Mouse (Mus musculus): ENCODE results near the gene Rdx.
"Not testable (repeated sequence)": the region's sequence is repeated elsewhere in the genome, so short reads cannot be mapped to it uniquely, and the experiment has no call there.

The Rdx gene

GRCm38 (mm10) chr9:52055313-52055712 is 8.3 kb downstream of the Rdx start:
- no peak for DNase-seq (ENCODE audit: low spot score in 2 of 2)

- no peak for DNase-seq (ENCODE audit: low spot score in 2 of 2)
Observed at GRCm38 (mm10) chr9:52059788-52060187, 12.8 kb downstream of the Rdx start.

- no peak for DNase-seq (ENCODE audit: low spot score in 2 of 2)
Observed at GRCm38 (mm10) chr9:52070052-52070451, 23.1 kb downstream of the Rdx start.

- not testable (repeated sequence) for DNase-seq (ENCODE audit: low spot score in 2 of 2)
Observed at GRCm38 (mm10) chr9:52071352-52071751, 24.4 kb downstream of the Rdx start.

- no peak for DNase-seq (ENCODE audit: low spot score in 2 of 2)
Observed at GRCm38 (mm10) chr9:52072202-52072601, 25.2 kb downstream of the Rdx start.

DNA sequence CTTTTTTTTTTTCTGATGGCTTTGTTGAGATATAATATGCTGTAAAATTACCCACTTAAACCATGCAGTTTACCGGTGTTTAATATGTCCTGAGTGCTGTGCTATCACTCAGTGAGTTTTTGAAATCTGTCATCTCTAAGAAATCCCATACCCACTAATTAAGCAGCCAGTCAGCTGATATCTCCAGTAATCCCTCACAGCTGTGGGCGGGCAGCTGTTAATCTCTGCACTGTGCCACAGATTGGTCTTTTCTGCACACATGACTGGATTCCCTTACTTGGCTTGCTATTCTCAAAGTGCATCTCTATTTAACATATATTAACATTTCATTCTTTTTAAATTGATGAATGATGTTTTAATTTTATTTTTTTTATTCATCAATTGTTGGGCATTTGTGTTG is 29.1 kb downstream of the Rdx start:
- DNase-seq (ENCODE audit: low spot score in 2 of 2) = no peak

- DNase-seq (ENCODE audit: low spot score in 2 of 2) = no peak
Observed at GRCm38 (mm10) chr9:52077692-52078091, 30.7 kb downstream of the Rdx start.

DNA sequence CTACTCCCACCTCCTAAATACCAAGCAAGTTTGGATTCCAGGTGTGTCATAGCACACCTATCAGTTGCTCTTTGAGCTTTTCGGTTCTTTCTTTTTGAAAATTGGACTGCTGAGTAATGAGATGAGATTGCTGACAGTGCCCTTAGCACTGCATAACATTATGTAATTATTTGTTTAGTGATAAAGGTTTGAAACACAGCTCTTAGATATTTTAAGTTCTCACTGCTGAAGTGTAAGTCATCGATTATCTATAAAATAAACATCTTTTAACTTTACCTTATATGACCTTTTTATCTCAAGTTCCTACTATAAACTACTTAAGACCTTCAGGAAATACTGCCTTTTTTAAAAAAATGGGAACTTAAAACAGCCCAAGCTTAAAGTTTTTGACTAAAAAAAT is 35.0 kb downstream of the Rdx start:
- DNase-seq (ENCODE audit: low spot score in 2 of 2) = no peak

DNA sequence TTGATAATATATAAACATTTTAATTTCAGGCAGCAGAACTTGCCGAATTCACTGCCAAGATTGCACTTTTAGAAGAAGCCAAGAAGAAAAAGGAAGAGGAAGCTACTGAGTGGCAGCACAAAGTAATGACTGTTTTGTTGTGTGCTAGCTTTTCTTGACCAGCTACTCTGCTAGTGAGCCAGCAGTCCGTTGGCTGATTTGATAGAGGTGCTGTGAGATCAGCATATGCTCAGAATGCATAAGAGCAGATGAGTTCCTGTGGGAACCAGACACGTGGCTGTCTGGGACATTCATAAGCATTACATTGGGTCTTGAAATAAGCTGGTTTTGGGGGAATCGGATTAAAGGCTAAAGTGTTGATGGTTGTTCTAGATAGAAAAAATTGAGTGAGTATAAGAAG is 35.4 kb downstream of the Rdx start:
- DNase-seq (ENCODE audit: low spot score in 2 of 2) = no peak

DNA sequence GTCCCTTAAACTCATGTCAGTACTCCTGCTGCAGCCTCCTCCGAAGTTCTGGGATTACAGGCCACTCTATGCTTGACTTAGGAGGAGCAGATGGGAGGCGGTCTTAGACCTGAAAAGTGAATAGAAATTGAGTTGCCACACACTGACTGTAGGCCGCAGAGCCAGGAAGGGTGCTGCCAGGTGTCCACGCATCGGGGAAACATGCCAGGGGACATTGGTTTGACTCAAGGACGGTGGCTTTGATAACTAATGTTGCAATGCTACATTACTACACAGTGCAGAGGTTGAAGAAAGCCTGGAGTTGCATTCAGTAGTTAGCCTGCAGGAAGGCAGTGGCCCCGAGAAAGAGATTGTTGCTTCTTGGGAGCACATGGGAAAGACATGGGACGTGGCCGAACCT is 44.8 kb downstream of the Rdx start:
- DNase-seq (ENCODE audit: low spot score in 2 of 2) = no peak

GRCm38 (mm10) chr9:52092311-52092710 is 45.3 kb downstream of the Rdx start:
- DNase-seq (ENCODE audit: low spot score in 2 of 2) = no peak

DNA sequence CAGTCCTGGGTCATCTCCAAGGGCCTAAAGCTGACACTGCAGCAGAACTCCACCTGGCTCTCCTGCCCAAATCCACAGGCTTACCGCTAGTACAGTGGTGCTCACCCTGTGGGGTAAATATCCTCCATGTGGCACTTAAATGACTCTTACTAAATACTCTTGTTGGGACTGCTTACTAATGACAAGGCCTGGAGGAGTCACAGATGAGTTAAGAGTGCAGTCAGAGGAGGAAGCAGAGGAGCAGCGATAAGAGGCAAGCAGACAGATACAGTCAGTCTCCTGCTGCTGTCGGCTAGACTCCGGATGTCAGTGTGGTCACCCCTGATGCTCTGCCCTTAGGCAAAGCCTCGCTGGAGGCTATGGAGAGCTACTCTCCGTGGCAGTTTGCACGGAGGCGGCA is 46.1 kb downstream of the Rdx start:
- no peak for DNase-seq (ENCODE audit: low spot score in 2 of 2)

DNA sequence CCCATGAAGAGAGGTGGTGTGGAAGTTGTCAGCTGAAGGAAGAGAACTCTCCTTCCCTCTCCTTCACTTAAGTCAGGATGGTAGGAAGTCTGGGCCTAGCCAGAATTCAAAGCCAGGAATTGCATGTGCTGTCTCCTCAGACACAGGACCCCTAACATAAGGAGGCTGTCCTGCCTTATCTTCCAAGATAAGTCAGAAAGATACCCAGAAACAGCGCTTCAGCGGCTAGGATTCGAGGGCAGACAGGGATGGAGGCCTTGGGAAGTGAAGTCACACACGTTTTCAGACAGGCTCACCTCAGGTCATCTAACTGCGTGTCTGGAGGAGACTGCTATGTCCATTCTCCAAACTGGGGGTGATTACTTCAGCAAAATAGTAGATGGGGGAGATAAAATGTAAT is 47.0 kb downstream of the Rdx start:
- DNase-seq (ENCODE audit: low spot score in 2 of 2) = no peak

GRCm38 (mm10) chr9:52094471-52094980 is 47.6 kb downstream of the Rdx start:
- DNase-seq (ENCODE audit: low spot score in 2 of 2) = no peak

GRCm38 (mm10) chr9:52095666-52096065 is 48.7 kb downstream of the Rdx start:
- no peak for DNase-seq (ENCODE audit: low spot score in 2 of 2)

GRCm38 (mm10) chr9:52097386-52097785 is 50.4 kb downstream of the Rdx start:
- DNase-seq (ENCODE audit: low spot score in 2 of 2) = no peak

GRCm38 (mm10) chr9:52098600-52098999 is 51.6 kb downstream of the Rdx start:
- DNase-seq (ENCODE audit: low spot score in 2 of 2) = peak; percentile 76 to 85

GRCm38 (mm10) chr9:52100426-52100825 is 53.5 kb downstream of the Rdx start:
- DNase-seq (ENCODE audit: low spot score in 2 of 2) = no peak

- DNase-seq (ENCODE audit: low spot score in 2 of 2) = peak in 1 of 2 experiments; percentile 20
Observed at GRCm38 (mm10) chr9:52102060-52102844, 55.3 kb downstream of the Rdx start.

DNA sequence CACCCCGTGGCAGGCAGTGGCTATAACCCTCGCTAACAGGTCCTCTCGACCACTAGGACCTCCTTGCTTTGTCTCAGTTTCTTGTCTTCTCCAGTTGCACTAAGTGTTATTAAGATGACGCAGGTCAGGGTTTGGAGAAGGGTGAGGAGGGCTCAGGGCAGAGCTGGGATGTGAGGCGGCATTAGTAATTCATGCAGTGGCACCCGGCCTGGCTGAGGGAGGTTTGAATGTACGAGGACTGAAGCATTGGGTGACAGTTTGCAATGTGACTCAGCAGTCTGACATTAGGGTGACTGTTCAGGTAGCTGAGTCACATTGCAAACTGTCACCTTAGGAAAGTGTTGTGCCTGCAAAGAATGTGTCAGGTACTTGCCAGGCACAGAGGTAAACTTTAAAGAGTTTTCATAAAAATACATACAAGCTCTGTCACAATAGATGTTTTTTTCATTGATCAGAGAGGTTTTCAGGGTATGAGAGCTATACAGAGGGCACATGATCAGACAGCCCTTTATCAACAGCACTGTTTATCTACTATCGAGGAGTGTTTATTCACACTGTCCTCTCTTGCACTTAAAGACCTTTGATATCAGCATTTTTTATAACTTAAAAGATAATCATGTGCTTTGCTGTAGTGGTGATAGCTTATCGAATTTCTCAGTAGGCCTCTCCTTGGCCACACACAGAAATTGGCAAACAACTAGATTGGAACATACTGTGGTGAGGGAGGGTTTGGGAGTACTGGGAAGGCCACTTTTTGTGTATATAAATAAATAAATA is 56.7 kb downstream of the Rdx start:
- no peak for DNase-seq (ENCODE audit: low spot score in 2 of 2)

- no peak for DNase-seq (ENCODE audit: low spot score in 2 of 2)
Observed at GRCm38 (mm10) chr9:52104225-52104615, 57.2 kb downstream of the Rdx start.

- no peak for DNase-seq (ENCODE audit: low spot score in 2 of 2)
Observed at GRCm38 (mm10) chr9:52105423-52105822, 58.5 kb downstream of the Rdx start.

GRCm38 (mm10) chr9:52107161-52107560 is 60.2 kb downstream of the Rdx start:
- no peak for DNase-seq (ENCODE audit: low spot score in 2 of 2)
